Mouse (Mus musculus) brain, embryonic 14.5 days (tissue): ENCODE measurements at regions not wholly inside any gene's neighbourhood (a gene's known extent, or its start where the extent isn't known, plus 50 kb on each side); places are given as distances from the start of the nearest gene placed in this dataset.

Experiments
- CTCF ChIP-seq: fragments of 200-500 bp; IDR thresholded peaks from 2 replicates; pipeline ENCODE4 v1.5.1; 2012; ENCODE audit warnings: inconsistent platforms, mild to moderate bottlenecking, moderate library complexity, borderline replicate concordance; ENCODE audit not compliant: insufficient read depth, insufficient read length; ENCODE audit errors: extremely low read depth
- POLR2A ChIP-seq: fragments of 200-500 bp; IDR thresholded peaks from 2 replicates; pipeline ENCODE4 v1.6.1; 2012; ENCODE audit warnings: mild to moderate bottlenecking, inconsistent platforms, borderline replicate concordance; ENCODE audit not compliant: poor library complexity, insufficient read depth, insufficient read length, severe bottlenecking; ENCODE audit errors: extremely low read depth

GRCm38 (mm10) chr14:53750703-53751441 is 503.0 kb downstream of the Dad1 start:
- TF ChIP-seq POLR2A: no peak
- TF ChIP-seq CTCF: no peak
